Mouse (Mus musculus) v-Abl transformed pro-B cells (cell line): ENCODE data around the gene St5.

Source experiments
- in situ Hi-C, 2 experiments: fragments of 400-800 bp; cut with MboI; formaldehyde crosslinking; loops; one replicate each; pipeline ENCODE4 v1.15.1; 2025; ENCODE audit not compliant: unreplicated experiment in 2 of 2

St5 gene

GRCm38 (mm10) chr7:109519936-109520335 lies 183.5 kb downstream of the St5 start:
- in situ Hi-C loops = loop anchor here (5.0 to 25.0 kb wide), 5 partner anchors 542 to 1517 kb away; partner anchors contain the start of genes Ctr9 (in 2 of the 2), Eif3f (in 2 of the 2), Nlrp10 (in 2 of the 2) and Zfp143 (in 1 of the 2)

GRCm38 (mm10) chr7:109518838-109519696 lies 184.3 kb downstream of the St5 start, which contains the start of gene Rpl27a:
Gene Rpl27a, plus strand, starts transcription at chr7:109519147.
- in situ Hi-C loops = loop anchor here (5.0 to 25.0 kb wide), 5 partner anchors 543 to 1518 kb away; partner anchors contain the start of genes Ctr9 (in 2 of the 2), Eif3f (in 2 of the 2), Nlrp10 (in 2 of the 2) and Zfp143 (in 1 of the 2)

- in situ Hi-C loops = loop anchor here (5.0 to 25.0 kb wide), 5 partner anchors 544 to 1519 kb away; partner anchors contain the start of genes Ctr9 (in 2 of the 2), Eif3f (in 2 of the 2), Nlrp10 (in 2 of the 2) and Zfp143 (in 1 of the 2)
These were observed 185.2 kb downstream of the St5 start for GRCm38 (mm10) chr7:109518036-109518681.

GRCm38 (mm10) chr7:109516500-109516899 lies 186.9 kb downstream of the St5 start:
- in situ Hi-C loops = loop anchor here (5.0 to 25.0 kb wide), 5 partner anchors 546 to 1521 kb away; partner anchors contain the start of genes Ctr9 (in 2 of the 2), Eif3f (in 2 of the 2), Nlrp10 (in 2 of the 2) and Zfp143 (in 1 of the 2)

DNA sequence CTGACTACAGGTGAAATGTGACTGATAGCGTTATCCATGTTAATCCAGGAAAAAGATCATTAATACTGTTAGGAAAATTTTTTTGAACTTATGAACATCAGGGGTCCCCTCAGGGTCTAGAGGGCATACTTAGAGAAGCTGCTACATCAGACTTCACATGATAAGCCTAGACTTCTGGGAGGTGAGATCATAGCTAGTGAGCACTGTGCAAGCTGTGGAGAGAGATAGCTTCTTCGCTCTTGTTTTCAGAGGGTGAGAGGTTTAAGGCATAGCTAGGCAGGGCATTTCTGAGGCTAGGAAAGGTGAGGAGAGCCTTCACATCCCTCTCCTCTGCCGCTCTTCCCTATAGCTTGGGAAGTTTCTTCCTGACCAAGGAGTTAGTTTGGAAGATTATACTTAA lies 191.6 kb downstream of the St5 start:
- in situ Hi-C loops = loop anchor here (10.0 to 25.0 kb wide), 4 partner anchors 550 to 1525 kb away; partner anchors contain the start of genes Ctr9 (in 2 of the 2), Eif3f (in 1 of the 2), Nlrp10 (in 1 of the 2) and Zfp143 (in 1 of the 2)

GRCm38 (mm10) chr7:109510799-109511198 lies 192.6 kb downstream of the St5 start:
- in situ Hi-C loops = loop anchor here (10.0 to 25.0 kb wide), 4 partner anchors 552 to 1527 kb away; partner anchors contain the start of genes Ctr9 (in 2 of the 2), Eif3f (in 1 of the 2), Nlrp10 (in 1 of the 2) and Zfp143 (in 1 of the 2)

GRCm38 (mm10) chr7:109508034-109508433 lies 195.4 kb downstream of the St5 start, which contains the start of gene Trim66:
Gene Trim66, minus strand, starts transcription at chr7:109508134.
- in situ Hi-C loops = loop anchor here (25.0 kb wide), 2 partner anchors 554 to 1529 kb away; partner anchors contain the start of genes Ctr9 (in 2 of the 2) and Zfp143 (in 1 of the 2)

- in situ Hi-C loops = loop anchor here (25.0 kb wide), 2 partner anchors 555 to 1530 kb away; partner anchors contain the start of genes Ctr9 (in 2 of the 2) and Zfp143 (in 1 of the 2)
These were observed 195.8 kb downstream of the St5 start for GRCm38 (mm10) chr7:109507572-109507971.

DNA sequence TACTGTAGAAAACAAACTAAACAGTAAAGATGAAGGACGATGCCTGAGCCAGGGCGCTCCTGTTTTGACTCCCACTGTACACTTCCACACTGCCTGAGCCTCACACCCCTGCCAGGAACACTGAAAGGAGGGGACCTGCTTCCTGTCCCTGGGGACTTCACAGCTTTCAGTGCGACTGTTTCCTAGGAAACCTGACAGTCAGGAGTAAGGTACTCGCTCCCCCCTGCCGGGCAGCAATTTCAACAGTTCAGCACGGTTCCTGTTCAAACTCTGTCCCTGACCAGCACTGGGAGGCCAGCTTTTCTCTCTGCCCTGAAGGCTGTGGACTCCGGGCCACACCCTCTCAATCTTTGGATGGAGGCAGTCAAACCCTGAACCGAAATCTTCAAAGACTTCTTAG lies 196.3 kb downstream of the St5 start:
- in situ Hi-C loops = loop anchor here (25.0 kb wide), 2 partner anchors 555 to 1530 kb away; partner anchors contain the start of genes Ctr9 (in 2 of the 2) and Zfp143 (in 1 of the 2)

GRCm38 (mm10) chr7:109497507-109497906 lies 205.9 kb downstream of the St5 start:
- in situ Hi-C loops = no loop called here

DNA sequence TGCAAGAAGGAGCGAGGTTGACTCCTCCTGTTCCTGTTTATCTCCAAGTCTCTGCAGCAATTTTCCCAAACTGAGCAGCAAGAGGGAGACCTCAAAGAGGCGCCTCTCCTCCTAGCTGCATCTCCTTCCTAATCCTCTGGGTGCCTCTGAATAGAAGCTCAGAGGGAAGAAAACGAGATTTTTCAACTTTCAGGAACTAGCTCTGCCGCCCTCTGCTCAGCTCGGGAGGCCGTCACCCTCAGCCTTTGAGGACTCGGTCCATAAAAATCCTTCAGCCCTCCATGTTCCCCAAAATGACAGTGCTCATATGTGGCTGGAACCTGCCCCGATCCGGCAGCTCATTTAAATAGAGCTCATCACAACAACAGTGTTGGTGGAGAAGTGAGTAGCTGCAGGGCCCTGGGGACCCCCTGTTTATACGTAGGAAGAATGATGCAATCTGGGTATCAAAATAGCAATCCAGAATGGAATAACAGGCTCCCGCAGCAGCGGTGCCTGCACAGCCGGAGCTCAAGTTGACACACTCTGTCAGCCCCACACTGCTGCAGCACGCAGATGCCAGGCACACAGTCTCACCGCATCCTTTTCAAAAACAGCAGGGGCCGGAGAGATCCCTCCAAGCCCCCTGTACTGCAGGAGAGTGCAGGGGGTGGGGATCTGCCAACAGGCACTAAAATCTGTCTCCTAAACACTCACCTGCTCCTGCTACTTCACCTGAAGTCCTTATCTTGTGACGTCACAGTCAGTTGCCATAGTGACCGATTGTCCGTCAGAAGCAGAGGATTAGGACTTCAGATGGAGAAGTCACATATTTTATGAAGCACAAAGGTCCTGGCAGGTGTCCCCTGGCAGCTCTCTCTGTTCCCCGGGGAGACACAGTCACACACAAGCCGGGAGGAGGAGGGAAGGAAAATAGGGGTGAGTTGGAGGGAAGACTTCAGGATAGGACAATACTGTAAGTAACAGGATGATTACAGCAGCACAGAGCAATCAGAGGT lies 209.8 kb downstream of the St5 start:
- in situ Hi-C loops = no loop called here

GRCm38 (mm10) chr7:109492616-109493318 lies 210.6 kb downstream of the St5 start:
- in situ Hi-C loops = no loop called here

DNA sequence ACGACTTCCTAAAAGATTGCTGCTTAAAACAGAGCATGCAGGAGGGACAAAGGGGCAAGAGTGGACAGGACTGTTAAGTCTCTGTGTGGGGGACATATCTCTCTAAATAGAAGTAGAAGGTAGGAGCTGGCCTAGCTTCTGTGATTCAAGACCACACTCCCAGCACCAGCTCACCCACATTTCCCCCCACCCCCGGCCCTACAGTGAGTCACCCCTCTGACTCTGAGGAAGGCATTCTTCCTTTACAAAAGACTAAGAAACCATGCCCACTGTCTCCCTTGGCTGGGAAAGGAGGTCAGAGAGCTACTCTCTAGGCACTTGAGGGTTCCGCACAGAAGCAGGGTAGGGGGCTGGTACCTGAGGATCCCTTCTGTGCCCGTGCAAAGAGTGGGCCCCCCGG lies 219.2 kb downstream of the St5 start:
- in situ Hi-C loops = no loop called here

GRCm38 (mm10) chr7:109480765-109481197 lies 222.6 kb downstream of the St5 start:
- in situ Hi-C loops = no loop called here

- in situ Hi-C loops = no loop called here
These were observed 225.5 kb downstream of the St5 start for GRCm38 (mm10) chr7:109477926-109478325.
